Mouse (Mus musculus) adrenal gland, adult (tissue): Measurements from ENCODE around the gene Mt3.
"Not testable (repeated sequence)": the region's sequence is repeated elsewhere in the genome, so short reads cannot be mapped to it uniquely, and the experiment has no call there.

Source experiments
- DNase-seq, 2 experiments: peaks; one replicate each; pipeline ENCODE4 v3.0.0; 2022 to 2023; ENCODE audit warnings: low spot score in 1 of 2; ENCODE audit not compliant: inconsistent age in 2 of 2

Gene Mt3

DNA sequence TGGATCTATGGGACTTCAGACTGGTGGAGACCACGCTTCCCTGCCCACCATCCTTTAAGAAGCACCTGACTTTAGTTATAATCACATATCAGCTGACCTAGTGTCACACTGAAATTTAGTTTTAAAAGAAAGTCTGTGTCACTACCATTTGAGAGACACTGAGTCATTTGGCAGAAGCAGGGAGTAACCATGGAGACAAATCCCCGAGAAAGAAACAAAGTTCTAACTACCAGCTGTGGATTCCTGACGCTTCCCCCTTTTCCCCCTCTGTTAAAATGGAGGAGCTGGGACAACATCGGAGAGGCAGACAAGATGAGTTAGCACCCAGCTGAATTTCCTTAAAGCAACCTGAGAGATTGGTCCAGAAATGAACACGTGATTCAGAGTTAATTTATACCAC is 4.2 kb upstream of the Mt3 start:
- no peak for DNase-seq

- no peak for DNase-seq
Observed at GRCm38 (mm10) chr8:94150925-94151324, 1.5 kb upstream of the Mt3 start.

GRCm38 (mm10) chr8:94153451-94153850 is 1.0 kb downstream of the Mt3 start:
- DNase-seq = no peak

- no peak for DNase-seq
Observed at GRCm38 (mm10) chr8:94154537-94154936, 2.1 kb downstream of the Mt3 start.

- no peak for DNase-seq
Observed at GRCm38 (mm10) chr8:94156092-94156491, 3.7 kb downstream of the Mt3 start.

DNA sequence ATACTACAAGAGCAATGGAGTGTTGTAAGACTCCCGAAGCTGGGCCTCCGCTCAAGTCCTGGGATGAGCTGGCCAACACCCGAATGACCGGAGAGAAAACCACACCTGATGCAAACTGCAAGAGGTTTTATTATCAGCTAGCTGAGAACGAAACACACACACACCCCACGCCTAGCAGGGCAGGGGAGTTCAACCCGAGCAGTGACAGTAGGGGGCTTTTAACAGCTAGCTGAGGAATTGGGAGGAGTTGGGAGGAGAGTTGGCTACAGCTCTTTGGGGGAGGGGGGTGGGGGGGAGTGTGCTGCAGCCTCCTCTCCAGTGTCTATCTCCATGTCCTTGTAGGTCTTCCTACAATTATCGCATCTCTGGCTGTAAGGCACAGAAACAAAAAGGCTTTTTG is 13.4 kb downstream of the Mt3 start:
- DNase-seq = not testable (repeated sequence)

GRCm38 (mm10) chr8:94167244-94167643 is 14.8 kb downstream of the Mt3 start:
- DNase-seq = peak; percentile 85 to 97

DNA sequence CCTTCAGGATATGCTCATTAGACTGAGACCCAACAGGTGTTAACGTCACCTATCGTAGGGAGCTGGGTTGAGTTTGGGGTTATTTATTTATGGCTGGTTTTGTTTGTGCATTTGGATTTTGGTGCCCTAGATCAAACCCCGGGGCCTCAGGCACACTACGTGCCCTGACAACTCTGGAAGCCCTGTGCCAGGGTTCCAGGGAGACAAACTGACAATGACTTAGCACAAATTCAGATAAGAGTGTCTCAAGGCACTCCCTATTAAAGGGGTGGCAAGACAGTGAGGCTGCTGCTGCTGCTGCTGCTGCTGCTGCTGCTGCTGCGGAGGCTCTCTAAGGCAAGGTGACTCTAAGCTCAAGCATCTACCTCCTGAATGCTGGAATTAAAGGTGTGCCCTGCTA is 17.1 kb downstream of the Mt3 start:
- DNase-seq = no peak

DNA sequence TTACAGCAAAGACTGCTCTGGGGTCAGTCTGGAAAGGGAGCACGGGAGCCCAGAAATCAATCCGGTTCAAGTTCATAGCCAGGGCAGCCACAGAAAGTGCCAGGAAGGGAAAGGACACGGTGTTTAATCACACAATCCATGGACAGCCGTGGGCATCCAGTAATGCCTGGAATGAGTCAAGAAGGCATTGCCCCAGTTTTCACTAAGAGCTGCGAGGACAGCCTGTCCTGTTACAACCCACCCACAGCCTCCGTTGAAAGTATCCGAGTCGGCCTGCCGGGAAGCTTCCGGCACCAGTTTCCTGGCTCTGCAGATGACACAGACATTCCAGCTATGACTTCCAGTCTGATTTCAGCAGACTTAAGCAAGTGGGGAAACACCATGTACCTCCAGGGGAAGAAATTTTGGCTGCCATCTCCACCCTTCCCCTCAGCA is 18.9 kb downstream of the Mt3 start:
- DNase-seq = peak; percentile 75 to 84

DNA sequence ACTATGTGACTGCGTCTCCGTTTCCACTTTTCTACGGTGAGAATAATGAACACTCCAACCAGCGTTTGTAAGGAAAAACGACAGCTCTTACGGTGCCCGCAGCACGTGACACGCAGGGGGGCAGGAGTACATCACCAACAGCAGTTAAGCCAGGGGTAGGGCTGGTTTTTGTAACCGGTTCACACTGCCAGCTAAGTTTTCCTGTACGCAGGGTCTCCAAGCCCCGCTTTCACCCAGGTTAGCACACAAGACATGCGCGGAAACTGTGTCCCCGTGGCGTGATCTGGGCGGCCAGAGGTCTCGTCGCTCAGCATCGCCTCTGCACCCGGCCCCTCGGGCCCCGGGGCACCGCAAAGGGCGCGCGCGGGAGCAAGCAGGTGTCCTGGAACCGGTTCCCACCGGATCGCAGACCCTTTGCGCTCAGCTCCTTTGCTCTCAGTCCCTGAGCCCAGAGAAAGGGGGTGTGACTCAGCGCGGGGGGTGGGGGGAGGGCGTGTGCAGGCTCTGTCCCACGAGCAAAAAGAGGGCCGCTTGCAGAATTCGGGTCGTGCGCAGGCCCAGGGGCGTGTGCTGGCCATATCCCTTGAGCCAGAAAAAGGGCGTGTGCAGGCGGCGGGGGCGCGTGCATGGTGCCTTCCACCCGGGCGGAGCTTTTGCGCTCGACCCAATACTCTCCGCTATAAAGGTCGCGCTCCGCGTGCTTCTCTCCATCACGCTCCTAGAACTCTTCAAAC is 19.8 kb downstream of the Mt3 start, which contains the start of gene Mt2:
Gene Mt2, plus strand, starts transcription at position 590 of the 734 bp plus-strand sequence.
- DNase-seq = peak; percentile 90 to 93

- DNase-seq = no peak
Observed at GRCm38 (mm10) chr8:94172809-94173732, 20.7 kb downstream of the Mt3 start.

- DNase-seq = peak in 1 of 2 experiments; percentile 44
Observed at GRCm38 (mm10) chr8:94173848-94174403, 21.5 kb downstream of the Mt3 start.

GRCm38 (mm10) chr8:94174619-94175213 is 22.3 kb downstream of the Mt3 start:
- DNase-seq = peak in 1 of 2 experiments; percentile 55

DNA sequence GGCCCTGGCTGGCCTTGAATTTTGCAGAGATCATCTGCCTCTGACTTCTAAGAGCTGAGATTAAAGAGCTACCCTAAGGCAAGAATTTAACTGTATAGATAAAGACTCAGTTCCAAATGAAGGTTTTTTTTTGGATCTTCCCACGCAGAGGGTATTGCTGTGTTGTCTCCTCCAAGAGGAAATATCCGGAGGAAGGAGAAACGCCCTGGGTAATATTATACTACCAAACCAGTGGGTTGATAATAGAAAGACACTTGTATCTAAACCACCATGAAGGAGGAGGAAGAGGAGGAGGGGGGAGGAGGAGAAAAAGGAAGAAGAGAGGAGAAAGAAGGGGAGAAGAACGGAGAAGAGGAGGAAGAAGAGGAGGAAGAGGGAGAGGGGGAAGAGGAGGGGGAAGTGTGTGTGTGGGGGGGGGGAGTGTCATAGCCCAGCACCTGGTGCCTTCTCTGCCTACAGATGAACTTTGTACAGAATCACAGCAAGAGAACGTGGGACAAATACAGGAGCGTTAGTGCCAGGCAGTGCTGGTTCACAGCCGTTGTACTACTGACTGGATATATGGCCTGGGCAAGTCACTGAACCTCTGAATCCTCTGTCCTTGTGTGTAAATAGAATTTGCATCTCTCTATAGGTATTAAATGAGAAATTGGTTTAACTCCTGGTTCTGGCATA is 25.4 kb downstream of the Mt3 start:
- no peak for DNase-seq

DNA sequence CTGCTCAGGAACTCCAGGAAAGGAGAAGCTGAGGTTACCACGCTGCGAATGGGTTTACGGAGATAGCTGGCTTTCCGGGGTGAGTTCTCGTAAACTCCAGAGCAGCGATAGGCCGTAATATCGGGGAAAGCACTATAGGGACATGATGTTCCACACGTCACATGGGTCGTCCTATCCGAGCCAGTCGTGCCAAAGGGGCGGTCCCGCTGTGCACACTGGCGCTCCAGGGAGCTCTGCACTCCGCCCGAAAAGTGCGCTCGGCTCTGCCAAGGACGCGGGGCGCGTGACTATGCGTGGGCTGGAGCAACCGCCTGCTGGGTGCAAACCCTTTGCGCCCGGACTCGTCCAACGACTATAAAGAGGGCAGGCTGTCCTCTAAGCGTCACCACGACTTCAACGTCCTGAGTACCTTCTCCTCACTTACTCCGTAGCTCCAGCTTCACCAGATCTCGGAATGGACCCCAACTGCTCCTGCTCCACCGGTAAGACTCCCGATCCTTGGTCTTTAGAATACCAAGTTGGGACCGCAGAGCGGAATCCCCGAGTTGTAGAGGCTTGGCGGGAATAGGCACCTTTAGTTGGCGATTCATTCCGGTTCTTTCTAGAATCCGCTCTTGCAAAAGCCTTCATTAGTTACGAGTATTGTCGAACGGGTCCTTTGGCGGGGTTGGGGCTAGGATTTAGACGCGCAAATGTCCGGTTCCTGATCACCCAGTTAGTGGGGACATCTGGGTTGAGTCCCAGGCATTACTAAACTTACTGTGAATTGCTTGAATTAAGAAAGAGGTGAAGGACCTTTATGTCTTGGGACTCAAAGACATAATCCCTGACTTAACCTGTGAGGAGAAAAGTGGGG is 26.7 kb downstream of the Mt3 start, which contains the start of gene Mt1:
Gene Mt1, plus strand, starts transcription at position 226 of the 856 bp plus-strand sequence.
- peak; percentile 96 to 97 for DNase-seq

DNA sequence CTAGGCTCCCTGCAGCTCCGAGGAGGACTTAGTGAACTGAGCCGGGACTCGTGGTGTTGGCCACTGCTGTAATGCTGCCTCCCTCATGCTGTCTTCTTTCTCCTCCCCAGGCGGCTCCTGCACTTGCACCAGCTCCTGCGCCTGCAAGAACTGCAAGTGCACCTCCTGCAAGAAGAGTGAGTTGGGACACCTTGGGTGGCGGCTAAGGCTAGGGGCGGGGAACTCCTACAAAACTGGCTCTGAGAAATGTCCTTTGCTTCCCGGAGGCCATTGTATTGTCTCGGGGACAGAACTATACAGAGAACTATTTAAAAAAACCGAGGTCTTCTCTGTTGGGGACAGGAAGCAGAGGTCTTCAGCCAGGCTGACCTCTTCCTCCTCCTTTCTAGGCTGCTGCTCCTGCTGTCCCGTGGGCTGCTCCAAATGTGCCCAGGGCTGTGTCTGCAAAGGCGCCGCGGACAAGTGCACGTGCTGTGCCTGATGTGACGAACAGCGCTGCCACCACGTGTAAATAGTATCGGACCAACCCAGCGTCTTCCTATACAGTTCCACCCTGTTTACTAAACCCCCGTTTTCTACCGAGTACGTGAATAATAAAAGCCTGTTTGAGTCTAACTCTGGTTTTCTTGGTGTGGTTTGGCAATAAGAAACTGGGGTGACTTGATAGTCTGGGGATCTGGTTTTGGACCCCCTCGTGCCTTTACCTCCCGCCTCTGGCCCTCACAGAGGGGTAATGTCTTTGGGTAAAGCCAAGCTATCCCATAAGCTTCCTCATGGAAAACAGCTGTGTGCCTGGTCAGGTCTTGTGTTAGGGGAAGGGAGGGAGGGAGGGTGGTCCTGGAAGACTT is 27.5 kb downstream of the Mt3 start:
- peak; percentile 51 to 81 for DNase-seq

- no peak for DNase-seq
Observed at GRCm38 (mm10) chr8:94180561-94180908, 28.1 kb downstream of the Mt3 start.

GRCm38 (mm10) chr8:94182055-94182929 is 29.9 kb downstream of the Mt3 start:
- DNase-seq = no peak
